16 mouse cellular contexts compared by ENCODE assay signal in genomic region chr8:61276397-61276796, GRCm38 (mm10). TPM values are rescaled to one million over a fixed set of nuclear protein-coding genes. Genes with fewer than 3 reads are reported as not detected.
DNase-seq lines count a peak whose midpoint lies in the region; TF ChIP-seq lines count a peak whose summit lies in the region.
"Had no signal": no experiment of that assay in that cellular context is flagged by ENCODE, and none has a peak within 500 bp of the region (broad histone marks: within the 10 kb centered on the region; RNA-seq: fewer than 3 reads in every experiment).

No protein-coding gene starts in this region.

- H3K27me3 ChIP-seq in kidney, adult 2 months (replicated peaks; ENCODE audit: control insufficient read depth, insufficient read depth, low read length): no peaks in the 10 kb centered on the region
- H3K27me3 ChIP-seq in CH12.LX (replicated peaks): no peaks in the 10 kb centered on the region
- H3K27me3 ChIP-seq: embryonic facial prominence, embryonic 13.5 days; forebrain, embryonic 15.5 days; midbrain, embryonic 15.5 days; neural tube, embryonic 15.5 days had no signal

- no peak for DNase-seq in kidney, adult 2 months
- no peak for DNase-seq in kidney, postnatal 25 days
- no peak for DNase-seq in CH12.LX (ENCODE audit: extremely low read depth)
- DNase-seq in heart, postnatal 14 days: peak; percentile 33 to 54
- DNase-seq in lung, postnatal 36 days: peak; percentile 83
- DNase-seq in right cerebral cortex, adult 18-20 months: no peak
- no peak for DNase-seq in frontal cortex, postnatal 25 days (ENCODE audit: low spot score in 2 of 2)
- DNase-seq in cerebellum, postnatal 25 days: no peak
- DNase-seq: B cell, adult 2 months; cerebellum, postnatal 14 days; gastrocnemius, postnatal 36 days; liver, postnatal 0 days had no signal

- no peak for TF ChIP-seq EP300 in CH12.LX (IDR thresholded peaks at IDR 0.05; ENCODE audit: low read length)

- intact Hi-C loops in heart, postnatal 14 days (cut with DNase I): no loop called here

- peaks cover 61% of the 10 kb centered on the region for H3K4me1 ChIP-seq in kidney, adult 2 months (ENCODE audit: control insufficient read depth, insufficient read depth, low read length)
- H3K4me1 ChIP-seq in CH12.LX (ENCODE audit: control insufficient read depth in 1 of 2, insufficient read depth in 2 of 2): peaks cover 7 to 46% of the 10 kb centered on the region in 2 experiments; a peak in 3 of 4 replicates

- no peak overlapping the region for H3K9ac ChIP-seq in CH12.LX (ENCODE audit: insufficient read depth, low read depth)
- H3K9ac ChIP-seq: embryonic facial prominence, embryonic 13.5 days; forebrain, embryonic 15.5 days; liver, postnatal 0 days; midbrain, embryonic 15.5 days; neural tube, embryonic 15.5 days had no signal

- no peak for TF ChIP-seq RAD21 in CH12.LX (IDR thresholded peaks at IDR 0.05; ENCODE audit: low read depth, low read length)

- H3K4me2 ChIP-seq in CH12.LX (ENCODE audit: insufficient read depth, low read depth, poor library complexity, severe bottlenecking): no peak overlapping the region
- H3K4me2 ChIP-seq: embryonic facial prominence, embryonic 13.5 days; forebrain, embryonic 15.5 days; midbrain, embryonic 15.5 days; neural tube, embryonic 15.5 days had no signal

- no peaks in the 10 kb centered on the region; the same call in none of the 2 replicates for H3K79me2 ChIP-seq in CH12.LX (replicated peaks; ENCODE audit: control insufficient read depth, extremely low read depth, insufficient read depth, poor library complexity, severe bottlenecking)

- in situ Hi-C loops in CH12.LX (cut with MboI; ENCODE audit: low pct_ligation_motif_present, low pct_unique_long_range_greater_than_20kb, low sequenced_read_pairs): no loop called here

- dilution Hi-C loops in CH12.LX (cut with MboI; ENCODE audit: extremely low pct_ligation_motif_present, extremely low pct_unique_long_range_greater_than_20kb, low sequenced_read_pairs): no loop called here

- no peaks in the 10 kb centered on the region for H3K36me3 ChIP-seq in kidney, adult 2 months (ENCODE audit: control insufficient read depth, insufficient read depth, low read length)
- peaks cover 0 to 33% of the 10 kb centered on the region in 2 experiments for H3K36me3 ChIP-seq in CH12.LX (replicated peaks in 1 of 2; ENCODE audit: control insufficient read depth in 1 of 2, insufficient read depth in 1 of 2, low read length in 1 of 2)
- H3K36me3 ChIP-seq: forebrain, embryonic 15.5 days; midbrain, embryonic 15.5 days; neural tube, embryonic 15.5 days had no signal

- H3K27ac ChIP-seq in kidney, adult 2 months (ENCODE audit: insufficient read depth, low read depth, low read length): peak overlapping the region; percentile 51
- no peak overlapping the region for H3K27ac ChIP-seq in CH12.LX (ENCODE audit: insufficient read depth, low read depth)
- H3K27ac ChIP-seq: embryonic facial prominence, embryonic 13.5 days; forebrain, embryonic 15.5 days; midbrain, embryonic 15.5 days; neural tube, embryonic 15.5 days had no signal

- TF ChIP-seq CTCF in kidney, adult 2 months (conservative IDR thresholded peaks at IDR 0.05; ENCODE audit: insufficient read depth, insufficient read length, low read depth, low read length): no peak
- TF ChIP-seq CTCF in CH12.LX (conservative IDR thresholded peaks at IDR 0.05 in 1 of 2, IDR thresholded peaks at IDR 0.05 in 1 of 2; ENCODE audit: low read depth in 2 of 2, low read length in 2 of 2): no peak

- 67% methylated on average over 5 of the region's 5 CpGs for WGBS in kidney, adult 2 months

- H3K9me3 ChIP-seq in CH12.LX (replicated peaks; ENCODE audit: low read length): no peaks in the 10 kb centered on the region
- H3K9me3 ChIP-seq: embryonic facial prominence, embryonic 13.5 days; forebrain, embryonic 15.5 days; midbrain, embryonic 15.5 days; neural tube, embryonic 15.5 days had no signal

- TF ChIP-seq POLR2A in kidney, adult 2 months (IDR thresholded peaks at IDR 0.05; ENCODE audit: low read depth, low read length): no peak
- TF ChIP-seq POLR2A in CH12.LX (IDR thresholded peaks at IDR 0.05; ENCODE audit: low read depth, low read length): no peak

- no peak overlapping the region for H3K4me3 ChIP-seq in kidney, adult 2 months (ENCODE audit: insufficient read depth, low read depth, low read length)
- no peak overlapping the region for H3K4me3 ChIP-seq in CH12.LX (replicated peaks in 1 of 3; ENCODE audit: low read depth in 2 of 3, low read length in 2 of 3, poor library complexity in 1 of 3)
- H3K4me3 ChIP-seq: embryonic facial prominence, embryonic 13.5 days; forebrain, embryonic 15.5 days; midbrain, embryonic 15.5 days; neural tube, embryonic 15.5 days had no signal

TF ChIP-seq in CH12.LX, 34 proteins besides CTCF, POLR2A, EP300 and RAD21:
- no peak for TF ChIP-seq NRF1 (IDR thresholded peaks at IDR 0.05; ENCODE audit: low read depth, low read length)
- 0 out of 2 replicates have a peak, but pooled peaks have one; percentile 1 for TF ChIP-seq SIN3A (IDR thresholded peaks at IDR 0.05; ENCODE audit: low read length)
- no peak for TF ChIP-seq ETS1 (conservative IDR thresholded peaks at IDR 0.05; ENCODE audit: low read depth, low read length)
- TF ChIP-seq UBTF (IDR thresholded peaks at IDR 0.05; ENCODE audit: low read depth, low read length): no peak
- no peak for TF ChIP-seq ZKSCAN1 (IDR thresholded peaks at IDR 0.05; ENCODE audit: borderline replicate concordance, low read depth, low read length)
- no peak for TF ChIP-seq ZMIZ1 (IDR thresholded peaks at IDR 0.05; ENCODE audit: low read depth, low read length)

RNA-seq across cellular contexts. Expression of gene Sh3rf1, which starts 52.7 kb away (rescaled TPM):
- polyA plus RNA-seq in kidney, adult 2 months (2012; rRNA removed): 14.4 and 15.3 TPM in 2 replicates
- total RNA-seq in CH12.LX (2012; rRNA removed): 8.1 and 10.6 TPM in 2 replicates
- total RNA-seq in CH12.LX (2014; rRNA removed): 5.9 and 6.0 TPM in 2 replicates
- 10.6 and 16.8 TPM in 2 replicates for polyA plus RNA-seq in CH12.LX (2012; ENCODE audit: insufficient read length, low read depth)
- total RNA-seq in heart, postnatal 14 days (2021): 1 to 10 TPM; 8.0 to 8.8 TPM

Comparison
In these comparisons a context has a peak if more than half of its experiments do, and no peak if none do; other contexts are left out.
1. DNase-seq: peak in heart, postnatal 14 days (2 of 2) and lung, postnatal 36 days (single experiment); none in kidney, adult 2 months (single experiment), kidney, postnatal 25 days (0 of 2), CH12.LX (single experiment), right cerebral cortex, adult 18-20 months (single experiment), frontal cortex, postnatal 25 days (0 of 2) and cerebellum, postnatal 25 days (0 of 2).